Mouse (Mus musculus): ENCODE data around the gene Ip6k3. TPM values are rescaled to one million over a fixed set of nuclear protein-coding genes. Genes with fewer than 3 reads are reported as not detected.
A peak's percentile ranks its signal among the peaks of the same experiment; 100 is the strongest.

The Ip6k3 gene
- polyA plus RNA-seq, 1 experiment from 2014 or later = 0.60 TPM

GRCm38 (mm10) chr17:27133551-27134141 is 33.9 kb downstream of the Ip6k3 start, which contains the start of gene Uqcc2:
Gene Uqcc2, minus strand, starts transcription at chr17:27133916.
- WGBS = under 1% methylated on average over 46 of the region's 46 CpGs
- Histone ChIP-seq H3K27ac (peak within 1 kb of the TSS; percentile 87), H3K4me2 (replicated peaks) (peak within 1 kb of the TSS; percentile 55), H3K36me3 (replicated peaks; ENCODE audit: control insufficient read depth, insufficient read depth) (no peaks in the 10 kb centered on the region), H3K4me1 (replicated peaks; ENCODE audit: control insufficient read depth, insufficient read depth, low read length) (peaks cover 40% of the 10 kb centered on the region), H3K9ac (peak within 1 kb of the TSS; percentile 74), H3K4me3 (replicated peaks; ENCODE audit: low read length) (peak within 1 kb of the TSS; percentile 52), H3K27me3 (ENCODE audit: control insufficient read depth, insufficient read depth, low read length) (0 out of 2 replicates have a peak, but pooled peaks cover 3% of the 10 kb centered on the region), H3K9me3 (ENCODE audit: control insufficient read depth, low read length) (no peaks in the 10 kb centered on the region)
- DNase-seq (ENCODE audit: low spot score) = peak; percentile 99
- ATAC-seq (ENCODE audit: low FRiP score) = peak; percentile 91

- H3K36me3 ChIP-seq (replicated peaks; ENCODE audit: control insufficient read depth, insufficient read depth) = no peaks in the 10 kb centered on the region
- no peaks in the 10 kb centered on the region for H3K9me3 ChIP-seq (ENCODE audit: control insufficient read depth, low read length)
- H3K4me1 ChIP-seq (replicated peaks; ENCODE audit: control insufficient read depth, insufficient read depth, low read length) = peaks cover 47% of the 10 kb centered on the region
- no peak overlapping the region for H3K9ac ChIP-seq
- H3K27me3 ChIP-seq (ENCODE audit: control insufficient read depth, insufficient read depth, low read length) = 0 out of 2 replicates have a peak, but pooled peaks cover 3% of the 10 kb centered on the region
- H3K27ac ChIP-seq = no peak overlapping the region
- no peak overlapping the region for H3K4me2 ChIP-seq (replicated peaks)
- no peak overlapping the region for H3K4me3 ChIP-seq (replicated peaks; ENCODE audit: low read length)
- ATAC-seq (ENCODE audit: low FRiP score) (no peak), DNase-seq (ENCODE audit: low spot score) (no peak)
- 92% methylated on average over 10 of the region's 10 CpGs for WGBS
Measured at GRCm38 (mm10) chr17:27132238-27132637, 35.4 kb downstream of the Ip6k3 start.

GRCm38 (mm10) chr17:27131240-27131665 is 36.3 kb downstream of the Ip6k3 start:
- Histone ChIP-seq H3K36me3 (replicated peaks; ENCODE audit: control insufficient read depth, insufficient read depth) (no peaks in the 10 kb centered on the region), H3K4me3 (replicated peaks; ENCODE audit: low read length) (no peak overlapping the region), H3K4me1 (replicated peaks; ENCODE audit: control insufficient read depth, insufficient read depth, low read length) (peaks cover 50% of the 10 kb centered on the region), H3K9me3 (ENCODE audit: control insufficient read depth, low read length) (no peaks in the 10 kb centered on the region), H3K4me2 (replicated peaks) (no peak overlapping the region), H3K9ac (0 out of 2 replicates have a peak overlapping the region, but pooled peaks have one; percentile 2), H3K27ac (no peak overlapping the region), H3K27me3 (ENCODE audit: control insufficient read depth, insufficient read depth, low read length) (0 out of 2 replicates have a peak, but pooled peaks cover 3% of the 10 kb centered on the region)
- WGBS = 83% methylated on average over 10 of the region's 10 CpGs
- no peak for DNase-seq (ENCODE audit: low spot score)
- no peak for ATAC-seq (ENCODE audit: low FRiP score)

- Histone ChIP-seq H3K27ac (peak overlapping the region; percentile 17; the same call in 1 of the 2 replicates), H3K4me1 (replicated peaks; ENCODE audit: control insufficient read depth, insufficient read depth, low read length) (peaks cover 50% of the 10 kb centered on the region), H3K27me3 (ENCODE audit: control insufficient read depth, insufficient read depth, low read length) (0 out of 2 replicates have a peak, but pooled peaks cover 3% of the 10 kb centered on the region), H3K4me3 (replicated peaks; ENCODE audit: low read length) (no peak overlapping the region), H3K4me2 (replicated peaks) (peak overlapping the region; percentile 5; the same call in 1 of the 2 replicates), H3K9ac (peak overlapping the region; percentile 12; the same call in 1 of the 2 replicates), H3K9me3 (ENCODE audit: control insufficient read depth, low read length) (no peaks in the 10 kb centered on the region), H3K36me3 (replicated peaks; ENCODE audit: control insufficient read depth, insufficient read depth) (no peaks in the 10 kb centered on the region)
- DNase-seq (ENCODE audit: low spot score) (no peak), ATAC-seq (ENCODE audit: low FRiP score) (no peak)
- WGBS = 60% methylated on average over 9 of the region's 9 CpGs
Measured at GRCm38 (mm10) chr17:27130246-27130645, 37.3 kb downstream of the Ip6k3 start.

- Histone ChIP-seq H3K27ac (peak overlapping the region; percentile 17; the same call in 1 of the 2 replicates), H3K4me1 (replicated peaks; ENCODE audit: control insufficient read depth, insufficient read depth, low read length) (peaks cover 50% of the 10 kb centered on the region), H3K4me2 (replicated peaks) (peak overlapping the region; percentile 5; the same call in 1 of the 2 replicates), H3K27me3 (ENCODE audit: control insufficient read depth, insufficient read depth, low read length) (0 out of 2 replicates have a peak, but pooled peaks cover 1% of the 10 kb centered on the region), H3K4me3 (replicated peaks; ENCODE audit: low read length) (no peak overlapping the region), H3K9ac (no peak overlapping the region), H3K9me3 (ENCODE audit: control insufficient read depth, low read length) (no peaks in the 10 kb centered on the region), H3K36me3 (replicated peaks; ENCODE audit: control insufficient read depth, insufficient read depth) (no peaks in the 10 kb centered on the region)
- DNase-seq (ENCODE audit: low spot score) = no peak
- WGBS = 83% methylated on average over 7 of the region's 7 CpGs
- no peak for ATAC-seq (ENCODE audit: low FRiP score)
Measured at GRCm38 (mm10) chr17:27129819-27130218, 37.8 kb downstream of the Ip6k3 start.

- Histone ChIP-seq H3K36me3 (replicated peaks; ENCODE audit: control insufficient read depth, insufficient read depth) (peaks cover under 1% of the 10 kb centered on the region; the same call in 1 of the 2 replicates), H3K9ac (no peak overlapping the region), H3K4me3 (replicated peaks; ENCODE audit: low read length) (no peak overlapping the region), H3K4me1 (replicated peaks; ENCODE audit: control insufficient read depth, insufficient read depth, low read length) (peaks cover 50% of the 10 kb centered on the region), H3K27me3 (ENCODE audit: control insufficient read depth, insufficient read depth, low read length) (no peaks in the 10 kb centered on the region), H3K9me3 (ENCODE audit: control insufficient read depth, low read length) (no peaks in the 10 kb centered on the region), H3K4me2 (replicated peaks) (no peak overlapping the region), H3K27ac (no peak overlapping the region)
- 68% methylated on average over 13 of the region's 13 CpGs for WGBS
- no peak for DNase-seq (ENCODE audit: low spot score)
- ATAC-seq (ENCODE audit: low FRiP score) = no peak
Measured at GRCm38 (mm10) chr17:27129291-27129690, 38.3 kb downstream of the Ip6k3 start.

GRCm38 (mm10) chr17:27128189-27128588 is 39.4 kb downstream of the Ip6k3 start:
- DNase-seq (ENCODE audit: low spot score) = no peak
- H3K4me2 ChIP-seq (replicated peaks) = no peak overlapping the region
- H3K27me3 ChIP-seq (ENCODE audit: control insufficient read depth, insufficient read depth, low read length) = no peaks in the 10 kb centered on the region
- no peak overlapping the region for H3K9ac ChIP-seq
- H3K4me3 ChIP-seq (replicated peaks; ENCODE audit: low read length) = no peak overlapping the region
- H3K27ac ChIP-seq = no peak overlapping the region
- H3K9me3 ChIP-seq (ENCODE audit: control insufficient read depth, low read length) = no peaks in the 10 kb centered on the region
- ATAC-seq (ENCODE audit: low FRiP score) = no peak
- peaks cover 12% of the 10 kb centered on the region for H3K36me3 ChIP-seq (replicated peaks; ENCODE audit: control insufficient read depth, insufficient read depth)
- WGBS = 93% methylated on average over 5 of the region's 5 CpGs
- H3K4me1 ChIP-seq (replicated peaks; ENCODE audit: control insufficient read depth, insufficient read depth, low read length) = peaks cover 47% of the 10 kb centered on the region

GRCm38 (mm10) chr17:27126974-27127373 is 40.6 kb downstream of the Ip6k3 start:
- DNase-seq (ENCODE audit: low spot score) (no peak), ATAC-seq (ENCODE audit: low FRiP score) (no peak)
- no peaks in the 10 kb centered on the region for H3K9me3 ChIP-seq (ENCODE audit: control insufficient read depth, low read length)
- peaks cover 38% of the 10 kb centered on the region for H3K4me1 ChIP-seq (replicated peaks; ENCODE audit: control insufficient read depth, insufficient read depth, low read length)
- 83% methylated on average over 10 of the region's 10 CpGs for WGBS
- H3K9ac ChIP-seq = no peak overlapping the region
- peaks cover 22% of the 10 kb centered on the region for H3K36me3 ChIP-seq (replicated peaks; ENCODE audit: control insufficient read depth, insufficient read depth)
- no peaks in the 10 kb centered on the region for H3K27me3 ChIP-seq (ENCODE audit: control insufficient read depth, insufficient read depth, low read length)
- no peak overlapping the region for H3K4me2 ChIP-seq (replicated peaks)
- H3K27ac ChIP-seq = no peak overlapping the region
- no peak overlapping the region for H3K4me3 ChIP-seq (replicated peaks; ENCODE audit: low read length)

- Histone ChIP-seq H3K4me2 (replicated peaks) (no peak overlapping the region), H3K27me3 (ENCODE audit: control insufficient read depth, insufficient read depth, low read length) (no peaks in the 10 kb centered on the region), H3K4me3 (replicated peaks; ENCODE audit: low read length) (no peak overlapping the region), H3K36me3 (replicated peaks; ENCODE audit: control insufficient read depth, insufficient read depth) (peaks cover 26% of the 10 kb centered on the region), H3K9me3 (ENCODE audit: control insufficient read depth, low read length) (no peaks in the 10 kb centered on the region), H3K27ac (no peak overlapping the region; the same call in 1 of the 2 replicates), H3K4me1 (replicated peaks; ENCODE audit: control insufficient read depth, insufficient read depth, low read length) (peaks cover 33% of the 10 kb centered on the region), H3K9ac (no peak overlapping the region)
- no peak for ATAC-seq (ENCODE audit: low FRiP score)
- 81% methylated on average over 11 of the region's 11 CpGs for WGBS
- DNase-seq (ENCODE audit: low spot score) = no peak
Measured at GRCm38 (mm10) chr17:27125669-27126202, 41.9 kb downstream of the Ip6k3 start.

All from hindbrain, embryonic 14.5 days (tissue).